Mouse (Mus musculus) lung, postnatal 4 days (tissue): ENCODE data around the gene Yjefn3.

Source experiments
- DNase-seq, 2 experiments: peaks; one replicate each; pipeline ENCODE4 v3.0.0; 2021

Yjefn3 gene

DNA sequence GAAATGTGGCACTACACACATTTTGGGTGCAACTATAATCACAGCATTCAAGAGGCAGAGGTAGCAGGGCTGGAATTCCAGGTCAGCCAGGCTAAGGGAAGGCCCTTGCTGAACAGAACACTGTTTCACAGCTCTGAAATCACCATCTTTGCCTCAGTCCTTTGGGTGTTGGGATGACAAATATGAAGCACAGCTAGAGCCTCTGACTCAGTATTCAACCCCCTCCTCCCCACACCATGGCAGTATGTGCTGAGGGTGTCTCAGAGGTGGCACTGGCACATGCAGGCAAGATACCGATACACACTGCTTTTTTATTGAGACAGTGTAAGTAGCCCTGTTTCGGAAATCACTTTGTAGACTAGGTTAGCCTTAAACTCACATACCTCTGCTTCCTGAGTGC, 3.7 kb upstream of the Yjefn3 start:
- no peak for DNase-seq

DNA sequence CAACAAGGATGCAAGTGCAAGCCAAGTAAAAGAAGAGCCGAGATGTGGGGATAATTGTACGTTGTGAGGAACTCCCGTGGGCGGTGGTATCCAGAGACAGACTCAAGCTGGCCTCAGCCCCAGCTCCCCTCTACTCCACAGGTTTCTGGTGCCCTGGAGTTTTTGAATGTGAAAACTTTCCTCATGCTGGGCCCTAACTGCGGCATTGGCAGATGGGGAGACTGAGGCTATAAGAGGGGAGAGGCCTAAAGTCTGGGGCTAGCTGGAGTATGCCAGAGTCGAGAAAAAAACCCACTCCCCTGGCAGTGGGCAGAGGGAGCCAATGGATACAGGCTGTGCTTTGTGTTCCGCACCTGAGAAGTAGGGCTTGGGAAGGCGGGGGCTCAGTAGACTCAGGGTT, 1.6 kb upstream of the Yjefn3 start:
- DNase-seq, result peak in 1 of 2 experiments; percentile 15

DNA sequence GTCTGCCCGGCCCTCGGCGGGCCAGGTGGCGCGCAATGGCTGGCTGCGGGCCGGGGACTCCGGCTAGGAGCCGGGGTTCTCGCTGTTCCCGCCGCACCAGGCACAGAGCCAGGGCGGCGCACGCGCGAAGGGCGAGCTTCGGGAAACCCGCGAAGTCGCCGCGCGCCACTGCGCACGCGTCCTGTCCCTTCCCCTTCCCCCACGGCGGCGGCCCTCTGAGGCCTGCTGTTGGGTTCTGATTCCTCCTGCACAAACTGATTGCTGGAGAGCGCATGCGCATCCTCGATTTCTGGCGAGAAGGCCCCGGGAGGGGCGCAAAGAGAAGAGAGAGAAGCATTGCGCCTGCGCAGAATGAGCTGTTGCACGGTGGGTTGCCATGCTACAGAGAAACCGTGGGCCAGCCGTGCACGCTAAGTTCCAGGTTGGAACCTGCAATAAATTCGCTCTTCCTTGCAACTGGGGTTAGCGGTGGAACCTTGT, 591 bp upstream of the Yjefn3 start:
- DNase-seq, result peak; percentile 99

DNA sequence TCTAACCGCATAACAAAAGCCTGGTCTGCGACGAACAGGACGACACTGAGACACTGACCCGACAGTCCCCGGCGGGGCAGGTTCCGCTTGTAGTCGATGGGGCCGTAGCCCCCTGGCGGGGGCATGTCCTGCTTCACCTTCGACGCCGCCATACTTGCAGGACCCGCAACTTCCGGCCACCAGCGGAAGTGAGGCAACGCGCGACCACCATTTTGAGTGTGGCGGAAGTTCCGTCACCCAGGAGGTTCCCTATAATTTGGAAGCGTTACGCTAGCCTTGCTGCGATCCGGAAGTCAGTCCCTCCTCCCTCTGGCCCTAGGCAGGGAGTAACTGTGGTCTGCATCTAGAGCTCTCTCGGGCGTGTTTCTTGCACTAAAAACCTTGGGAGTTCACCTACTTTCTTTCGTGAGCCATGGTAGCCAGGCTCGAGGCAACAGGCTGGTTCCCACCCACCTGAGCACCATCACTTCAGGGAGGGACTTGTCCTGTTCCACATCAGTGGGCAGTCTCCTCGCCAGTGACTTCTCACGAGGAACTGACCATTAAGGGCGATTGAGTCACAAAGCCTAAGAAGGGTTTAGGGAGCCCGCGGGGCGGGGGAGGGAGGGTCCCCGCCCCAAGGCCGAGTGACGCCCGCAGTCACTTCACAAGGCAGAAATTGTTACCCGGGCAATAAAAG, 889 bp downstream of the Yjefn3 start:
- DNase-seq, result peak; percentile 98 to 99

DNA sequence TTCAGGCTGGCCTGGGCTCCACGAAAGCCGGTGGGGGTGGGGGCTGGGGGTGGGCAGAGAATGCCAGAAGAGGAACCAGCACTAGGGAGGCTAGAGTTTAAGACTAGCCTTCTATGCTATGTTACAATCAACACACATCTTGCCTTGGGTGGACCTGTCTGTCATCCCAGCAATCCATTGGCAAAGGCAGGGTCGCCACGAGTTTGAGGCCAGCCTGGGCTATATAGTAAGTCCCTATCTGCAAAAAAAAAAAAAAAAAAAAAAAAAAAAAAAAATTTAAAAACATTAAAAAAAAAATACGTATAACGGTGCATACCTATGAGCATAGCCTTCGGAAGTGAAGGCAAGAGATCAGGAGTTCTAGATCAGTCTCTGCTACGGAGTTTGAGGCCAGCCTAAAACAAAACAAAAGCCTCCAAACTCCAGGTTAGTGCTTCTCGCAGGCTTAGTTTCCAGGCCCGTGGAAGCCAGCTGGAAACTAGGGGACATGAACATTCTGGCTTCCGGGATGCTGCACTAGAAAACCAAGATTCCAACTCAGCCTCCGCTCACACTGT, 1.5 kb downstream of the Yjefn3 start:
- DNase-seq, result peak in 1 of 2 experiments; percentile 17

DNA sequence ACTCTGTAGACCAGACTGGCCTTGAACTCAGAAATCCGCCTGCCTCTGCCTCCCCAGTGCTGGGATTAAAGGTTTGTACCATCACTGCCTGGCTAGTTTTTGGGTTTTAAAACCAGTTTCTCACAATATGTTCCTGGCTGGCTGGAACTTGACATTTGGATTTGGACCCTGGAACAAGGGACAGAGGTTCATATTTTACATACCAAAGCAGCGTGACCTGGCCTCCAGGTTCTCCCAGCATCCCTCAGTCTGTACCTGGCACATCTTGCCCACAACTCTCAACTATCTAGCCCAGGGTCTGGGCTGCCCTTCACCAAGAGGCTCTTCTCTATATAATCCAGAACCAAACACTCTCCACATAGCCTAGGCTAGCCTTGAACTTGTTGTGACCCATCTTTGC, 2.6 kb downstream of the Yjefn3 start:
- DNase-seq, result no peak

DNA sequence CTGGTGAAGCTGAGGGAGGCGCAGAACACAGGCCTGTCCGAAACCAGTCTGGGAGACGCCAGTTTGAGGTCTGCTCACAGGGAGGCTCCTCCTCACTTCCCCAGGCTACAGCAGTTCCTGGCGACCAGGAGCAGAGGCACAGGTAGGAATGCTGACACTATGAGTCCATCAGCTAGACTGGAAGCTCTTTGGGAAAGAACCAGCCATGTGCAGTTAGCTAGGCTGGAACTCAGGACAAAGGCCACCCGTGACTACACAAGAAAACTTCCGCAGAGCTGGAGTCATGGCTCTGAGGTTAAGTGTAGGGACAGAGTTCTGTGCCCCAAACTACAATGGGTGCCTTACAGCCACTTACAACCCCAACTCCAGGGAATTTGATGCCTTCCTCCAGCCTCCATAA, 4.7 kb downstream of the Yjefn3 start:
- peak in 1 of 2 experiments; percentile 13 for DNase-seq

DNA sequence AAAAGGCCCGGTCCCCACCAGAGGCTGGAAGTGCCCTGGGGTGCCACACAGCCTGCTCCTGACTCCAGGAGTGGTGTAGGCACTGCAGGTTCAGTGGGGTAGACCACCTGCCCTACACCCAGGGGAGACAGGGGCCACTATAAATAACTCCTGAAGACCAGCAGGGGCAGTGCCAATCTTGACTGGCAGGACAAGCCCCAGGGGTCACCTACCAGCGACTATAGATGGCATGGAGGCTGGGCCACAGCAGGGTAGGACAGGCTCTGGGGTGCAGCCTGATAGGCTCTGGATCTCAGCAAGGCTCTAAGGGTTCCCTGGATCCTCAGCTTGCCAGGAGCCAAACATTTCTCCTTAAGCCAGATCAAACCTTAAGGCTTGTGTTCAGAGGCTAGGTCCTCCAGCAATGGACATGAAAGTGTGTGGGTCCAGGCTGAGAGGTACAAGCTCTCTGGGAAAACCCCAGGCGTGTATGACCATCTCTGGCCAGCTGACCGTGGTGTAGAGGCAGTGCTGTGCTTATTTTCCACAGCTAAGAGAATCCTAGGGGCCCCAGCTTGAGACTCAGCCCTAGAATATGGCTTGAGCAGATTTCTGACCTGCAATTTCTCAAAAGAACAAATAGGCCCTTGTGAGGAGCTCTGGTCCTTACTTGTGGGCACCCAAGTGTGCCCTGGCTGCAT, 6.6 kb downstream of the Yjefn3 start:
- peak in 1 of 2 experiments; percentile 12 for DNase-seq

DNA sequence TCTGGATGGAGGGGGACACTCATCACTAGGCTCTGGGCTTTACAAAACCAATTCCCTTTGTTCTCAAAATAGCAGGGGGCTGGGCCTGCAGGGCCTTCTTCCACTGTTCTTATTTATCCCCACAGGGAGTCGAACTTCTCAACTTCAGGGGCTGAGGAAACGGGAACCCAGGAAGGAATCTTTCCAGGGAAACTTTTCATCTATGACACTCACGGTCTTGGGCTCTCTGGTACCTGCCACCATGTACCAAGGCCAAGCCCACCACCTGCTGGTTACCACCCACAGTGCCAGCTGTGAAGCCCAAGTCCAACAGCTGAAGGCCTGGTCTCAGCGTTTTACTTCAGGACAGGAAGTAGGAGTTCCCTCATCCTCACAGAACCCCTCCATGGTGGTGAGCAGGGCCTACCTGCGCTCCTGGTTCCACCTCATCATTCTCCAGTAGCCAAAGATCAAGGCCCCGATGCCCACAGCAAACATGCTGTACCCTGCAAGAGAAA, 7.6 kb downstream of the Yjefn3 start:
- DNase-seq, result peak in 1 of 2 experiments; percentile 21

DNA sequence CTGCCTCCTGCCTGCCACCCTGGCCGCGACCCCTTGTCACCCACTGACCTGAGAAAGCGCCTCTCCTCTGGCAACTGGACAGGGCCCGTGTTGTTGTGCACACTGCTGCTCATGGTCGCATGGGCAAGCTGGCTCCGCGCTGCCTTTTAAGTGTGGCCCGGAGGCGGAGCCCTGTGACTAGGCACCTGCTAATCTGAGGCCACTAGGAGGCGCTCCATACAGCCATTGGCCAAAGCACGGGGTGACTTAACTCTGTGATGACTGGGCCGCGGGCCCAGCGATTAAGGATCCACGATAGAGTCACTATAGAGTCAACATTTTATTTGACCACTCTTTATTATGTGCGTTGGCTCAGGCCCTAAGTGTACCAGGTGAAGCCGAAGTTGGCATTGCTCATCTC, 8.6 kb downstream of the Yjefn3 start:
- DNase-seq, result peak; percentile 66 to 75

DNA sequence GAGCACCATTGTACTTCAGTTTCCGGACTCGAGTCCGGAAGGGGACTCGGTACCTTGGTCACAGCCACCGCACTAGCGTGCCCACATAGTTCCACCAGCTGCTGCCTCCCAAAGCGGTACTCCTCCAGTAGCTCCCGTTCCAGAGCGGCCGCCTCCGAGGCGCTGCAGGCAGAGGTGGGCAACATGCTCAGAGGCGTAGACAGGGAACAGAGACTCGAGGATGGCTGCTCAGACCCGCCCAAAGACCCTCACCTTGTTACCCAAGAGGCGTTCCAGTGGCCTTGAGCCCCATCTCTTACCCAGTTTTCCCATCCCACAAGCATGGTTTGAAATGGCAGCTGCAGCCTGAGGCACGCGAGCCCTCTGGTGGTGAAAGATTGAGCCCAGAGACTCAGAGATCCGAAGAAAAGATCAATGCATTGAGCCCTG, 11.7 kb downstream of the Yjefn3 start:
- DNase-seq, result peak; percentile 44 to 60

DNA sequence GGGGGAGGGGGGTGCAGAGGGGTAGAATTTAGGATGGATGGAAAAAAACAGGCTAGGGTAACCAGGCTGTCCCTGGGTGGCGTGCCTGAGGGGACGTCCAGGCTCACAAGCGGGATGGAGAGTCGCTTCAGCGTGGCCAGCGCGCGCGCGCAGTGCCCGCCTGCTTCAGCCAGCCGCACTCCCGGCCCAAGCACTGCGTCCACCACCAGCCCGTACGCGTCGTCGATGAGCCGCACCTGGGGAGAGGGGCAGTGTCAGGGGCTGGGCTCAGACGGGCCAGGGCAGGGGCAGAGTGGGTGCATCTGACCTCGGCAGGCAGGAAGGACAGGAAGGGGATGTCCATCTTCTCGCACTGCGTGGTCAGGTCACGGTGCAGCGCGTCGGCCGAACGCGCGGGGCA, 13.6 kb downstream of the Yjefn3 start:
- no peak for DNase-seq

DNA sequence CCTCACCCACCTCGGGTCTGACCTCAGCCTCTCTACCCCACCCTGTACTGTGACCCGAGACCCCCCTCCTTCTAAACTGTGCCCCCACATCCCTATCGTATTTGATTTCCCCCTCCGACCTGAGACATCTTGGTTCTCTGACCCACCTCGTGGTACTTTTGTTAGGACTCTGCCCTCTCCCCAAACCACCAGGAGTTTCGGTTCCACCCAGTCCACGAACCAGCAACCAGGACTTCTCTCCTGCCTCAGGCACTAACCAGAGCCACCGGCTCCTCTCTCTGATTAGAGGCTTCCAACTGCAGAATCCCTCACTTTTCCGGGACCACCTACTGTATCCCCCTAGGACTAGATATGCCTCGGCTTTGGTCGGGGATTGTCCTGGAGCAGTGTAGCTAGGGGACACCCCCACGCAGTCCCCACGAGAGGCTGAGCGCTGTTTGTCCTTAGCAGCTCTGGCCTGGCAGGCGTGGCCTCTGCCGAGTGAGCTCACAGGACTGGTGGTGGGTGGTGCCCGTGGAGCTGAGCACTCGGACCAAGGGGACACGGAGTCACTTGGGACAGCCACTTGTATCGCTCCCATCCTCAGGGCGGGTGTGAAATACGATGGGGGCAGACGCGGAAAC, 14.2 kb downstream of the Yjefn3 start:
- peak in 1 of 2 experiments; percentile 20 for DNase-seq

DNA sequence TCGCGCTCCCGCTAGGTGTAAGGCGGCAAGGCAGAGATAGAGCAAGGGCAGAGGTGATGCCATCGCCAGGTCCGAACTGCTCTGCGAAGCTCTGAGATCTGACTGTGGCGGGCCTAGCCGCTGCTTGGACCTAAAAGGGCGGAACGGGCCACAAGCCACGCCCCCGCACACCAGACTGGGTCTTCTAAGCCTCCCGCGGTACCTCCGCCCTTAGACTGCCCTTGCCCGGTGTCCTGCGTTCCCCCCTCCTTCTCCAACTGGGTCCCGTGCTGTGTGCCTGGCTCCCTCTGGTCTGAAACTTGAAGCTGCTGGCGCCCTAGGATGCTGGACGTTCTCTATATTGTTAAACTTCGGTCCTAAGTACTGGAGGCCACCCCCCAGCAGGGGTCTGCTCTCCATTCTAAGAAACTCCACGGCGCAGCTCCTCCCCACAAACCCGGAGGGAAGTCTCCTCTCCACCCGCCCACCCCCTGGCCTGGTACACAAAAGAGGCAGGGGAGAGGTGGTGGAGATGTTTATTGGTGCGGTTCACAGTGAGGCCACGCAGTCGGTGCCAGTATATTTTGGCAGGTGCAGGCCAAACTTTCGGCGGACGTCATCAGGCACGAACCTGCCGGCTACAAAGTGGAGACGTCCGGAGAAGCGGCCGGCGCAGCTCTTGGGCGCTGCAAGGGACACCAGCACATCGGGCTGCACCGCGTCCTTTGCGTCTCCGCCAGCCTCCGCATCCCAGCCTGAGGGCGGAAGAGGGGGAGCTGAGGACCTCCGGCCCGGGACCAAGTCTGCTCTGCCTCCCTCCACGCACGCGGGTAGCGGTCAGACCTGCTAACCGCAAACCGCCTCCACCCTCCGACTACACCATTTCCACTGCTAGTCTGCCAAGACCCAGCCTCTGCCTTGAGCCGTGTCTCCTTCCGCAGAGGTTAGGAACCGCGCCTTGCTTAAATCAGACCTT, 14.9 kb downstream of the Yjefn3 start, which contains the start of gene Cilp2:
Cilp2 (minus strand) TSS at position 399 of the 955 bp plus-strand sequence.
- peak; percentile 33 to 48 for DNase-seq

DNA sequence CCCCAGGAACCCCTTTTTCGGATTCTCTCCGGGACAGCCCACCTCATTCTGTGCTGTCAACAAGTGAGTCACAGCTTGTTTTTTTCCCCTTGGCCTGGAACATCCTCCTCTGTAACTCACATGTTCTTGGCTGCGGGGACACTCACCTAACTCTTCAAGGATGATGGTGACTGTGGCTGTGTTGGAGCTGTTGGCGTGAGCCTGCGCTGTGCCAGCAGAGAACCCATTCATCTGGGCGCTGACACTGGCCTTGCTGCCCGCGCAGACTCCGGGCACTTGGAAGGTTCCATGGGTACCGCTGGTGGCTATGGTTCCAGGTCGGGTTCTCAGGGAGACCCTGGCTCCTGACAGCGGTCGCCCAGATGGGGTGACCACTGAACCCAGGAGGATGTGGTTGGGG, 18.4 kb downstream of the Yjefn3 start:
- DNase-seq, result no peak

DNA sequence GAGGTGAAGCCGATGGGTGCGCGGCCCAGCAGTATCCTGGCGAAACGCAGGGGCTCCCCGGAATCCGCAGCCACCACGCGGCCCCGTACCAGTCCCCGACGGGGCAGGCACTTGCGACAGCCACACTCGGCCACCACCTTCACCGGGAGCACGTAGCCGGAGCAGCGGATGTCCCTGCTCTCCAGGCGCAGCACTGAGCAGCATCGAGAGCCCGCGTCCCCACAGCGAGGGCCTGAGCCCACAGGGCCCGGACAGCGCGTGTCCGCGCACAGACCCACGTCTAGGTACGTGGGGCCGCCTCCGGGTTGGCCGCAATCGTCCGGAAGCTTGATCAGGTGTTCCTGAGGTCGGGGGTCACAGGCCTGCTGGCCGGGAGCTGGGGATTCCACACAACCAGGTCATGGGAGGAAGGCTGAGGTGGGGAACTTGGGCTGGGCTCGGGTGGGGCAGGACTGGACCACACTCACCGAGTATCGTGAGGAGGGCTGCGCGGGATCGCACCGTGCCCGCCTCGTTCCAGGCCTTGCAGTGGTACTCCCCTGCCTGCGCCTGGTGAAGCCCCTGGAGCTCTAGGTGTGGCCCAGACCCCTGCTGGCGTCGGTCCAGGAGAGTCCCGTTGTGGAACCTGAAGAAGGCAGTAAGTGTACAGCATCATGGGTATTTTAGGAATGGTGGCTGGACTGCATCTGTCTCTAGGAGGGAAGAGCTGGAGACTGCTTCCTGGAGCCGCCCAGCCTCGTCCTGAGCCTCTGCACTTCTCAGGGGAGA, 19.5 kb downstream of the Yjefn3 start:
- DNase-seq, result no peak

DNA sequence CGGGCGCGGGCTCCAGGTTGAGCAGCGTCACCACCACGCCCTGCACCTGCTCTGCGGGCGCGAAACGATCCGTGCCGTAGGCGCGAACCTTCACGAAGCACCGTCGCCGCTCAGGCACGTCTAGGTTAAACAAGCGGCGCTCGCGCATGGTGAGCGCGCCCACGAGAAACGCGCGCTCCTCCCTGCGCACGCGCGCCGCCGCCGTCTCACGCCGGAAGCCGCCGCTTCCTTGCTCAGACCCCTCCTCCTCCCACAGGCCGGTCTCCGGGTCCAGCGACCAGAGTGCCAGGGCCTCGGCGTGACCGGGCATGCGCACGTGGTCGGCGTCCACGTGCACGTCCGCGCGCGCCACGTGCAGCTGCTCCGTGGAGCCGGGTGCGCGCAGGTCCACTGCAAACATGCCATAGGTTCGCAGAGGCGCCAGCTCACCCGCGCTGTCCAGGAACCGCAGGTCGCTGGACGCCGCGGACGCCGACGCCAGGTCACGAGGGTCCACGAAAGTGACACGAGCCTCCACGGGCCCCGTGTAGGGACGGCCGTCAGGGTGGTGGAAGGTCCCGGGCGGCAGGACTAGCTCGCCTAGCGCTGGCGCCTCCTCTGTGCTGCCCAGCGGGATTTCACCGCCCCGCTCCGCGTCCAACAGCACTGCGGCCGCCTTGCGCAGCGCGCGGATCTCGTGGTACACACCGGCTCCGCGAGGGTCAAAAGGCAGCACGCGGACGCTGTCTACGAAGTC, 20.3 kb downstream of the Yjefn3 start:
- DNase-seq, result peak; percentile 75 to 90

DNA sequence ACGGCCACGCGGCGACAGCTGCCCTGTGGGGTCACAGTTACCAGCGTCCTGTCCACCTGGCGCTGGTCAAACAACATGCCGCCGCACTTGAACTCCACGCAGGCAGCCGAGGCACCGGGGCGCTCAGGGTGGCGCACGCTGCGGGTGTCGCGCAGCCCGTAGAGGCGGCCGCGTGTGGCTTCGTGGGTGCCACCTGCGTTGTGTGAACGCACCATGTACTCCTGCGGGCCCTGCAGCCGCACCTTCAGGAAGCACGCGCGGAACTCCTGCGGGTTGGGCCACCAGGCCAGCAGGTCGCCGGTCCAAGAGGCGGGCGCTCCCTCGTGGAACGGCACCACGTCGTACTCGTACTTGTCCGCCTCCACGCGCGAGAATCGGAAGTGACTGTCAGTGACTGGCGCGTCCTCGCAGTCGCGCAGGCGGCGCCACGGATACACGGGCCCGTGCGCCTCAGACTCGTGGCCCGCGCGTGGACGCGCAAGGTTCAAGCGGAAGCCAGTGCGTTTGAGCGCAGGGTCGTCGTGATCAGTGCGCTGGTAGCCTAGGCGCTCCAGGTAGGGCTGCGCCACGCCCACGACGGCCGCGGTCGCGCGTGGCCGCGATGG, 21.1 kb downstream of the Yjefn3 start:
- DNase-seq, result no peak

DNA sequence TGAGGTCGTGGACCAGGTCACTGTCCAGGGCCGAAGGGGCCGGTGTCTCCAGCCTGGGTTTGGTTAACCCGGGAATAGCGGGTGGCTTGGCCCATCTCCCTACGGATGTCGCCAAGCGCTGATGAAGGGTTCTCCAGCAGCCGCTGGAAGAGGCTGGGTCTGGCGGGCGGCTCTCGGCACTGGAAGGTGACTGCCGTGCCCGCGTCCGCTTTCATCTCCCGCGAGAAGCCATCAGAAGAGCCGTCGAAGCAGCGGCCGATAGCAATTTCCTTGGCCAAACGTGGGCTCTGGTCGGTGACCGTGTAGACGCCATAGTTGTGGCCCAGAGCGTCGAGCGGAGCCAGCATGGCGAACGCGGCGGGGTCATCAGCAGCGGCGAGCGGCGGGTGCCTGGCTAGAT, 21.7 kb downstream of the Yjefn3 start:
- no peak for DNase-seq

DNA sequence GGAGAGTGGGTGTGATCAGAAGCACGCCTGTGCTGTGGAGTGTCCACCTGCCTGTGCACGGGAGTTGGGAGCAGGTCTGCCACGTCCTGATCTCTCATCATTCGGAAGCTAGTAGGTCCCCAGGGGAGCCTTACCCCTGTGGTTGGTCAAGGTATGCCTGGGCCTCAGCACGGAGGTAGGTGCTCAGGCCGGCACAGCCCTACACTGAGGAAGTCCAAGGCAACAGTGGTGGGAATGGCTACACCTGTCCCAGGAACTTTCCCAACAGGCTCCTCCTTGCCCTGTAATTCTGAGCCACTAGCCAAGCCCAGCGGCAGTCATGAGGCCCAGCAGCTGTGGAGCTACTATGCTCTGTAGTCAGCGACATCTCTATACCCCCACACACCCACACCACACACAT, 22.8 kb downstream of the Yjefn3 start:
- DNase-seq, result no peak
